Comparison of ENCODE assay signal across 1 mouse cellular context in genomic region chr17:37270058-37270701, GRCm38 (mm10).
A peak's percentile ranks its signal among the peaks of the same experiment; 100 is the strongest.
TF ChIP-seq lines count a peak whose summit lies in the region.

H2-M3 (plus strand) TSS chr17:37270220.

TF ChIP-seq in CH12.LX, 34 proteins besides CTCF, POLR2A, EP300 and RAD21 (continued from another document):
- TF ChIP-seq ELF1 (IDR thresholded peaks at IDR 0.05; ENCODE audit: low read depth, low read length) (peak; percentile 39; the same call in 1 of the 2 replicates), MXI1 (IDR thresholded peaks at IDR 0.05; ENCODE audit: low read depth, low read length) (no peak), ZKSCAN1 (IDR thresholded peaks at IDR 0.05; ENCODE audit: borderline replicate concordance, low read depth, low read length) (no peak; the same call in 1 of the 2 replicates), SIN3A (IDR thresholded peaks at IDR 0.05; ENCODE audit: low read length) (no peak; the same call in 1 of the 2 replicates), MEF2A (IDR thresholded peaks at IDR 0.05; ENCODE audit: borderline replicate concordance, low read depth, low read length) (peak; percentile 34; the same call in 1 of the 2 replicates), MAZ (IDR thresholded peaks at IDR 0.05; ENCODE audit: low read depth, low read length) (no peak), NELFE (IDR thresholded peaks at IDR 0.05; ENCODE audit: low read depth, low read length) (peak; percentile 31; the same call in 1 of the 2 replicates), UBTF (IDR thresholded peaks at IDR 0.05; ENCODE audit: low read depth, low read length) (no peak), JUND (conservative IDR thresholded peaks at IDR 0.05; ENCODE audit: low read depth, low read length) (peak; percentile 39; the same call in 1 of the 2 replicates), MAFK (IDR thresholded peaks at IDR 0.05; ENCODE audit: insufficient replicate concordance, low read length) (no peak), JUN (IDR thresholded peaks at IDR 0.05; ENCODE audit: insufficient read depth, low read depth, low read length) (no peak), USF1 (IDR thresholded peaks at IDR 0.05; ENCODE audit: low read depth, low read length) (no peak), TBP (conservative IDR thresholded peaks at IDR 0.05; ENCODE audit: low read depth, low read length) (peak; percentile 61; the same call in 1 of the 2 replicates), BHLHE40 (IDR thresholded peaks at IDR 0.05; ENCODE audit: low read depth, low read length) (peak; percentile 21), ETS1 (conservative IDR thresholded peaks at IDR 0.05; ENCODE audit: low read depth, low read length) (peak; percentile 67), PAX5 (IDR thresholded peaks at IDR 0.05; ENCODE audit: low read length) (no peak), KAT2A (IDR thresholded peaks at IDR 0.05; ENCODE audit: insufficient replicate concordance, low read length) (no peak), GABPA (IDR thresholded peaks at IDR 0.05; ENCODE audit: insufficient replicate concordance, low read depth, low read length) (no peak), SMC3 (IDR thresholded peaks at IDR 0.05; ENCODE audit: low read depth, low read length) (no peak), POLR2AphosphoS2 (IDR thresholded peaks at IDR 0.05; ENCODE audit: low read depth, low read length) (peak; percentile 58; the same call in 1 of the 2 replicates), MAX (IDR thresholded peaks at IDR 0.05; ENCODE audit: low read length) (peak; percentile 83), ZNF384 (IDR thresholded peaks at IDR 0.05; ENCODE audit: low read depth, low read length) (no peak)
